Mouse (Mus musculus) cerebellum, adult (tissue): ENCODE measurements around the gene Ctdsp2.
A peak's percentile ranks its signal among the peaks of the same experiment; 100 is the strongest.

Experiments
- ATAC-seq: cut with Nextera tagmentation; 2 replicates; pipeline ENCODE4 v1.9.2; 2017; ENCODE audit warnings: mild to moderate bottlenecking, moderate library complexity, mixed read lengths; ENCODE audit not compliant: insufficient number of reproducible peaks, low FRiP score, low TSS enrichment

Ctdsp2 gene

DNA sequence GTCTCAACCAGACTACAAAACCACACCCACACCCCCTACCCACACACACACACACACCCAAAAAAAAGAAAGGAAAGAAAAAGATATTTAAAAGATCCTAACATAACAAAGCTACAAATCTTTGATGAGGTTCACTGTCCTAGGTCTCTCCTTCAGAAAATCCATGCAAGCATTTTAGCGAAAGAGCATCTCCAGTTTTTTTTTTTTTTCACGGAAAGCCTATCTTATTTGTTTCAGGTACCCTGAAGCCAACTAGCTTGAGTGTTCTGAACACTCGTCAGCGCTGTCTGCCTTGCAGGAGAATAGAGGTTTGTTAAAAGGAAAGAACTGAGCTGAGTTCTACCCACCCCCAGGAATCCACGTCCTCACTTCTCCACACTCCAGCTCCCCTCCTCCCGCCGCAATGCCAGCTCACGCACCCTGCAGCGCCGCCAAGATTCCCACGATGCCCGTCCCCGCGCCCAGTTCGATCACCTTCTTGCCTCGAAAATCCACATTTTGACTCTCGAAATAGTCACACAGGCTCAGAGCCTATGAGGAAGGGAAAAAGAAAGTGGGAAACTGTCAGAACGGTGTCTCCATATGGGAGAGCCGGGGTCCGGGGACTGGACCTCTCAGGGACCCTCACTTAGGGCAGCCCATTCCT is 62.2 kb downstream of the Ctdsp2 start:
- ATAC-seq = no peak

DNA sequence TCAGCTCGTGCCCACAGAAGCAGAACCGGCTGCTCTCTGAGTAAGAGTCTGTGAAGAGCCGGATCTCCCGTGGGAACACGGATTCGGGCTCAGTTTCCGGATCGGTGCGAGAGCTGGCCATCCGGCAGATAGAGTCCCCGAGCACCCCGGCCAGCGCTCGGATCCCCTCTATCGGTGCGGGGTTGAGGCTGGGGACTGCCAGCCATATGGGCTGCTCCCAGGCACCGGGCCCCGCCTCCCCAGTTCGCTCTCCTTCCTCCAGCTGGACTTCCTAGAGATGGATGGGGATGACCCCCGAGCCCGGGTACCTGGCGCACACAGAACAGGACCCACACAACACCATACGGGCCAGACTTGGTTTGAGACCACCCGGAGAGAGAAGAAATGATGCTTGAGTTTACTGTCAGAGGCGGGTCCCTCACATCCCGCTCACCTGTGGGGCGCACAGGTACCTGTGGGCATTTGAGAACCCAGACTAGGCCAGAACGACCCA is 62.8 kb downstream of the Ctdsp2 start, which contains the start of the genes Mettl1 and Eef1akmt3:
Mettl1 (plus strand) TSS at position 141 of the 493 bp plus-strand sequence.
Eef1akmt3 (minus strand) TSS at position 240 of the 493 bp plus-strand sequence.
- ATAC-seq = peak; percentile 43; the same call in 1 of the 2 replicates

DNA sequence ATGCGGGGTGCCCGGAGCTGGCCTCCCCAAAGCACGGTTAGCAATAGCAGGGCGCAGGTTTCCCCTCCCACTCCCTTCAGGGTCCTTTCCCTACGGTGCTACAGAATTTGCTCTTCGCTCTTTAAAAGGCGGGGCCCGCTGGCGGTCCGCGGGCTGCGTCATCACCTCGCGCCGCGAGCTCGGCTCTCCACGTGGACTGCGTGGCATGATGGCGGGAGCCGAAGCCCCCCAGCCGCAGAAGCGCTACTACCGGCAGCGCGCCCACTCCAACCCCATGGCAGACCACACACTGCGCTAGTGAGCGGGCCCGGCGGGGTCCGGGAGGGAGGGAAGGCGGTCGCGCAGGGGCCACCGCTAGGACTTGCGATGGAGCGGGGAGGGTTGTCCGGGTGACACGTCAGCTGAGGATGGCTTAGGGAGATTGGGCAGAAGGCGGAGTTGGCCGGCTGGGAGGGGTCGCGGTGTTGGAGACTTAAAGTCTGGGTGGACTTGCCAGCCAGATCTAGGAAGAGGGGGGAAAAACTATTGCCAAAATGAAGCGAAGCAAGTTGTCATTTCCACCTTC is 63.3 kb downstream of the Ctdsp2 start:
- ATAC-seq = peak; percentile 81

DNA sequence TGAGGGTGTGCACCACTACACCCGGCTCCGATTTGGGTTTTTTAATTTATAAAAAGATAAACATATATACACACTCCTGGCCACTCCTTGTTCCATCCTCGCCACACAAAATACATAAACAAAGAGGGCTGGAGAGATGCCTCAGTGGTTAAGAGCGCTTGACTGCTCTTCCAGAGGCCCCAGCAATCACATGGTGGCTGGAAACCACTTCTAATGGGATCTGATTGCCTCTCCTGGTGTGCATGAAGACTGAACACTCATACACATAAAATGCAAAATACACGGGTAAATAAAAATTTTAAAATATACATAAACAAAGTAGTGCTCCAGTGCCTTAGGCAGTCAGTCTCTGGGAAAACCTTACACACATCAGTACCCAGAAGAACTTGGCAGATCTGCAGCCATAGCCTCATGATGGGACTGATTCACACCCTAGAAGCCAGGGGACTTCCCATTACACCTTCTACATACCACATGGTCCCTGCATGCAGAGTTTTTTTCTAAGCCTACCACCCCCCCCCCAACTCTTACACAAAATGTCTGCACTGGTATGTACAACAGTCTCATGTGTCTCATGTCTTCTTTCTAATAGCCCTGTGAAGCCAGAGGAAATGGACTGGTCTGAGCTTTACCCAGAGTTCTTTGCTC is 64.1 kb downstream of the Ctdsp2 start:
- ATAC-seq = no peak

DNA sequence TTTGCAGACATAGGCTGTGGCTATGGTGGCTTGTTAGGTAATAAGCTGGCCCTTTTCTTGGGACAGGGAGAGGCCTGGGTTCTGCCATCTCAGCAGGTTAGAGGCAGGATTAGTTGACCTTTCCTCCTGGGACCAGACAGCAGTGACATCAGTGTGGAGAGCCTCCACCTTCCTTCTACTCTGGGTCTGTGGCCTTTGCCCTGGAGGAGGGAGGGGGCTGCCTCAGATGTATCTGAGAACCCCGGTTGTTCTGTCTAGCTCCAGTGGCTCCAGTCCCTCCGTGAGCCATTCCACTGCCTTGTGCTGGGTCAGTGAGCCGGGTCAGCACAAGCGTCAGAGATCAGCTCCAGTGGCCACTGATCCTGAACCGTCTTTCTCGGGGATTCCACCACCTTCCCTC is 64.7 kb downstream of the Ctdsp2 start:
- no peak for ATAC-seq

DNA sequence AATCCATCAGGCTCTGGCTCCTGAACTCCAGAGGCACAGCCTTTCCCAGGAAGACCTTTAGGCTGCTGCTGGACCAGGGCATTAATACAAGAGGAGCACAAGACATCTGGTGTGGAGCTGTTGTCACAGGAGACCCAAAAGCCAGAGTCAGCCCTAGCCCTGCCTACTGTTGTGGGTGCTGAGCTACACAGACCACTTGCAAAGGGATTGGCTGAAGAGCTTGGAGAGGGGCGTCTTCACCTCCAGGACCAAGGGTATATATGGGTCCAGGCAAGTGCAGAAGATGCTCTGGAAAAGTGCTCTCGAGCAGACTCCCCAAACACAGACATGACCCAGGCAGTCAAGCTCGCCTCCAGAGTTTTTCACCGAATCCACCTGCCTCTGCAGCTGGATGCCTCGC is 69.4 kb downstream of the Ctdsp2 start, which contains the start of gene Cyp27b1:
Cyp27b1 (plus strand) TSS at position 297 of the 400 bp plus-strand sequence.
- ATAC-seq = no peak

DNA sequence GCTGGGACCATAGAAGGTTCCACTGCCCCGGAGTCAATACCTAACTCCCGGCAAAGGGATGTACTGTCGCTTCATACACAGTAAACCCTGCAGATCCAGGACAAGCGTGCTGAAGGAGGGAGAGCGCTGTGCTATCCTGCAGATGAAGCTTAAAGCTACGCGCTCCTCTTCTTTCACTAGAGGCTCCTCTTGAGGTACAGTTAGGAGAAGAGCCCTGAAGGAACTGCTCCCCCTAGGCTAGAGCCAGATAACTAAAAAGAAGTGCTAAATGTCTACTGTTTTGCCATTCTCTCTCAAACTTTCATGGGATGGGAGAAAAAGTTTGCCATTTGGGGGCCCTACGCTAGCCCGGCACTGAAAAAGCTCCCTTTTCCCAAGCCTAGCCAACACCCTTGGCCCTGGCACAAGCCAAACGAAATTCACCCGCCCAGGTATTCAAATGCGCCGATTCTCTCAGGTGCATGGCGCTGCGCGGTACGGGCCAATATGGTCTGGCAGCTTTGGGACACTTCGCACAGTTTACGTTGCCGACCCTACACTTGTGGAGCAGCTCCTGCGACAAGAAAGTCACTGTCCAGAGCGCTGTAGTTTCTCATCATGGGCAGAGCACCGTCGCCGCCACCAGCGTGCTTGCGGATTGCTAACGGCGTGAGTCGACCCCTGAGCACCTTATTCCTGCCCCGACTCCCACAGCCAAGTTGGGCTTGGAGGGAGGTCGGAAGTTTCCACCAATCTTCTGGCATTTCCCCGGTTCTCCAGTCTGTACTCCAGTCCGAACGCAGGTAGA is 70.3 kb downstream of the Ctdsp2 start:
- ATAC-seq = no peak
